Mouse (Mus musculus) heart, postnatal 0 days (tissue): ENCODE measurements around the gene Bmx.

Source experiments
- CTCF ChIP-seq: IDR thresholded peaks from 2 replicates; pipeline ENCODE4 v1.5.1; 2016; ENCODE audit warnings: antibody characterized with exemption, control low read depth, low read depth
- EP300 ChIP-seq: IDR thresholded peaks from 2 replicates; pipeline ENCODE4 v1.6.1; 2016; ENCODE audit warnings: antibody characterized with exemption, low read depth

- no peak for TF ChIP-seq CTCF
- no peak for TF ChIP-seq EP300
Observed at GRCm38 (mm10) chrX:164291147-164291546, 33.2 kb upstream of the Bmx start.
